Mouse (Mus musculus) hindbrain, embryonic 14.5 days (tissue): Measurements from ENCODE around the gene Zfp574. TPM values are rescaled to one million over a fixed set of nuclear protein-coding genes. Genes with fewer than 3 reads are reported as not detected.

Experiments
- ATAC-seq: fragments of 200-750 bp; cut with Nextera tagmentation; 2 replicates; pipeline ENCODE4 v1.8.0; 2017; ENCODE audit warnings: moderate number of reproducible peaks, mild to moderate bottlenecking, moderate TSS enrichment, moderate library complexity; ENCODE audit not compliant: low FRiP score
- DNase-seq: peaks from one replicate; pipeline ENCODE4 v3.0.0-alpha.2; 2015; ENCODE audit warnings: low spot score
- H3K27ac ChIP-seq: fragments of 300-500 bp; sonication (generic); 2 replicates; pipeline ENCODE4 v1.5.1; 2014; ENCODE audit warnings: mild to moderate bottlenecking, moderate library complexity
- H3K27me3 ChIP-seq: fragments of 300-500 bp; sonication (generic); 2 replicates; pipeline ENCODE4 v1.6.1; 2014; ENCODE audit warnings: mild to moderate bottlenecking, low read length, mixed read lengths; ENCODE audit not compliant: control insufficient read depth, insufficient read depth
- H3K36me3 ChIP-seq: fragments of 300-500 bp; sonication (generic); replicated peaks from 2 replicates; pipeline ENCODE4 v1.6.1; 2014; ENCODE audit not compliant: control insufficient read depth, insufficient read depth
- H3K4me1 ChIP-seq: fragments of 300-500 bp; sonication (generic); replicated peaks from 2 replicates; pipeline ENCODE4 v1.6.1; 2014; ENCODE audit warnings: antibody characterized with exemption, low read length, mixed read lengths; ENCODE audit not compliant: control insufficient read depth, insufficient read depth
- H3K4me2 ChIP-seq: fragments of 300-500 bp; sonication (generic); replicated peaks from 2 replicates; pipeline ENCODE4 v1.6.1; 2014; ENCODE audit warnings: mild to moderate bottlenecking, moderate library complexity
- H3K4me3 ChIP-seq: fragments of 300-500 bp; sonication (generic); replicated peaks from 2 replicates; pipeline ENCODE4 v1.5.1; 2014; ENCODE audit warnings: mild to moderate bottlenecking, low read length
- H3K9ac ChIP-seq: fragments of 300-500 bp; sonication (generic); 2 replicates; pipeline ENCODE4 v1.6.1; 2014
- H3K9me3 ChIP-seq: fragments of 300-500 bp; sonication (generic); 2 replicates; pipeline ENCODE4 v1.6.1; 2016; ENCODE audit warnings: low read length; ENCODE audit not compliant: control insufficient read depth
- WGBS: fragments of 180-500 bp; shearing (Covaris S2); extraction: QIAGEN DNeasy Blood & Tissue Kit; methylation state at CpG from one replicate; pipeline ENCODE4 v1.1.7; 2014; 5-methylcytosine and 5-hydroxymethylcytosine counted together
- polyA plus RNA-seq: library from polyadenylated mRNA; unstranded; fragments of >200 nt; fragmentation: Nextera tagmentation; extraction: Ambion mirVana; gene quantifications from 2 replicates; pipeline ENCODE4 v1.2.1, GENCODE M21; 2014

Zfp574 gene
- polyA plus RNA-seq, 1 experiment from 2014 or later, result 29.4 TPM

DNA sequence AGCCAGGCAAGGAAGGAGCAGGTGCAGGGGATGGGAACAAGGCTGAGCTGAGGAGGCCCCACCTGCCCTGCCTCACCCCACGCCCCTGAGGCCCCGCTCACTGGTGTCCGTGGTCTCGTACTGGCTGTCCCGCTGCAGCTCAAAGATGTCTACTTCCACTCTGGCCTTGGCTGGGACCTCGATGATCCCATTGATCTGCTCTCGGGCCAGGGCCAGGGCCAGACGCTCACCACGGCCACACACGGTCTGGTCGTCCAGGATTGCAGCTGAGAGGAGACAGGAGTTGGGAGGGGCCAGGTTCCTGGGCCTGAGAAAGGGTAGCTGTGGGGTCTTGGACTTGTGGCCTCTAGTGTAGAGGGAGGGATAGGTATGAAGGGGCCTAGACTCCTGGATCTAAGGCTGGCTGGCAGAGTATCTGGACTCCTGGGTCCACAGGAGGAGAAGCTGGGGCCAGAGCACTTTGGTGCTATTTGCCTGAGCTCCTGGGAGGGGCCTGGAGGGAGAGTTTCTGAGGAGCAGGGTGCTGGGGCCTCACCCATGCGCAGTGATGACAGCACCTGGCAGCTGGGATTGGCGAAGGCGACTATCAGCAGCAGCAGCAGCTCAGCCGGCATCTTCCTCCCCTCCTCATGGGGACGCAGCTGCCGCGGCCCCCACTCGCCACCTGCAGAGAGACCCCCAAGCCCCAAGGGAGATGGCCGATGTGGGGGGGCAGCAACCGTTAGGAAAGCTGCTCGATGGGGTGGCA, 4.3 kb upstream of the Zfp574 start:
- Histone ChIP-seq H3K4me1 (peaks cover 38% of the 10 kb centered on the region), H3K36me3 (peaks cover 60% of the 10 kb centered on the region), H3K27ac (peak overlapping the region; percentile 14; the same call in 1 of the 2 replicates), H3K4me2 (peak overlapping the region; percentile 96), H3K9ac (peak overlapping the region; percentile 31; the same call in 1 of the 2 replicates), H3K4me3 (0 out of 2 replicates have a peak overlapping the region, but pooled peaks have one; percentile 3), H3K9me3 (no peaks in the 10 kb centered on the region), H3K27me3 (no peaks in the 10 kb centered on the region)
- ATAC-seq, result no peak
- DNase-seq, result no peak
- 81% methylated on average over 22 of the region's 22 CpGs for WGBS

DNA sequence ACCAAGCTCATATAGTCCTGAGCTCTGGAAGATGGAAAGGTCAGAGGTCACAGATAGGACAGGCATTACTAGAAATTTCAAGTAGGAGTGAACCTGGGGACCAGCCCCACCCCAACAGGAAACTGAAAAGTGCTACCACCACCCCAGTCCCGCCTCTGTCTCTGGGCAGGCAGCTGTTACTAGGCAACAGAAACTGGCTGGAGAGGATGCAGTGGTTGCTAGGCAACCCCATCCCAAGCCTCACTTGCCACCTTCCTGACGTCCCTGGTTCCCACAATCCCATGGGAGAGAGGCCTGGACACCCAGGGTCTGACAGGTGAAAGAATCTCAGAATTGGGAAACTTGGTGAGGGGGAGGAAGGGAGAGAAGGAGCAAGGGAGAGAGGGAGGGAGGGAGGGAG, 3.6 kb upstream of the Zfp574 start:
- DNase-seq (peak; percentile 64), ATAC-seq (0 out of 2 replicates have a peak, but pooled peaks have one; percentile 29)
- peaks cover 54% of the 10 kb centered on the region for H3K36me3 ChIP-seq
- 9% methylated on average over 2 of the region's 2 CpGs for WGBS
- H3K9me3 ChIP-seq, result no peaks in the 10 kb centered on the region
- peak overlapping the region; percentile 14; the same call in 1 of the 2 replicates for H3K27ac ChIP-seq
- H3K4me3 ChIP-seq, result 0 out of 2 replicates have a peak overlapping the region, but pooled peaks have one; percentile 3
- H3K4me1 ChIP-seq, result peaks cover 45% of the 10 kb centered on the region
- peak overlapping the region; percentile 31; the same call in 1 of the 2 replicates for H3K9ac ChIP-seq
- no peaks in the 10 kb centered on the region for H3K27me3 ChIP-seq
- H3K4me2 ChIP-seq, result peak overlapping the region; percentile 96

DNA sequence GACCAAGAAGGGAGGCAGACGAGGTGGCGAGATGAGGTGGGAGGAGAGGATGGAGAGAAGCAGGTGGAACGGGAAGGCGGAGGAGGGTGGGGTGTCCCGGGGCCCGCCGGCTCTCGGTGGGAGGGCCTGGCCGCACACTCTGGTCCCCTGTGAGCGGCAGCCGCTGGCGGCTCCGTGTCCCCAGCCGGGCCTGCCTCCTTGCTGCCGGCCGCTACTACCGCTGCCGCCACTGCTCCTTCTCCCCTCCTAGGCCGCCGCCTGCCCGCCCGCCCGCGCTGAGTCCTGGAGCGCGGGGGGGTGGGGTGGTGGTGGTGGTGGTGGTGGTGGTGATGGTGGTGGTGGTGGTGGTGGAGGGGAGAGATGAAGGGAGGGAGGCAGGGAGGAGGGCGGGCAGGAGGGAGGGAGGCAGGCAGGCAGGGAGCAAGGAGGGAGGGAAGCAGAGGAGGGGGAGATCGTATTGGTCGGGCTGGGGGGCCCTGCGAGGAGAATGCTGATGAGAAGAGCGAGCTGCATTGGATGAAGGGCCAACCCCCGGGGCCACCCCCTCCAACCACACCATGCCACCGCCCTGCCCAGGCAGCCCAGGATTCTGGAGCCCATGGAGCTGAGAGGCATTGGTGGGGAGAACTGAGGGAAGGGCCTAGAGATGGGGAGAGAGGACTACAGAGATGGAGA, 486 bp downstream of the Zfp574 start:
- DNase-seq (peak; percentile 62), ATAC-seq (peak; percentile 22)
- H3K36me3 ChIP-seq, result peaks cover 14% of the 10 kb centered on the region
- peak overlapping the region; percentile 69 for H3K4me3 ChIP-seq
- no peaks in the 10 kb centered on the region for H3K27me3 ChIP-seq
- 2% methylated on average over 29 of the region's 33 CpGs for WGBS
- H3K4me2 ChIP-seq, result peak overlapping the region; percentile 96
- H3K9me3 ChIP-seq, result no peaks in the 10 kb centered on the region
- peak overlapping the region; percentile 96 for H3K27ac ChIP-seq
- H3K4me1 ChIP-seq, result peaks cover 56% of the 10 kb centered on the region
- peak overlapping the region; percentile 95 for H3K9ac ChIP-seq

DNA sequence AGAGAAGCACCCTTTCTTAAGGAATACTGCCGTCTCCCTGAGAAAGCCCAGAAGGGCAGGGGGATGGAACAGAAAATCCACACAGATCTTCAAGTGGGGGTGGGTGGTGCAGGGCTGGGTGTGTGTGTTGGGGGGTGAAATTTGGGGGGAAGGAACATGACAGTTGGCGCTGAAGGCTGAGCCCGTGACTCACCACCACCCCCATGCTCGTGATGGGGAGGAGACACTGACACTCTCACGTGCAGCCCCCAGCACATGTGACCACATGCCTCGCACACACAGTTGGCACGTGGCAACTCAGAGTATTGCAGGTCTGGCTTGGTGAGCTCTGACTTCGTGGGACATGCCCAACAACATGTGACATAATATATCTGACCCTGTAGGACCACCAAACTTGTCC, 1.6 kb downstream of the Zfp574 start:
- H3K9me3 ChIP-seq, result no peaks in the 10 kb centered on the region
- H3K27me3 ChIP-seq, result no peaks in the 10 kb centered on the region
- H3K4me3 ChIP-seq, result no peak overlapping the region; the same call in 1 of the 2 replicates
- peak overlapping the region; percentile 96; the same call in 1 of the 2 replicates for H3K4me2 ChIP-seq
- 88% methylated on average over 8 of the region's 8 CpGs for WGBS
- H3K27ac ChIP-seq, result peak overlapping the region; percentile 96
- H3K4me1 ChIP-seq, result peaks cover 55% of the 10 kb centered on the region
- 0 out of 2 replicates have a peak, but pooled peaks cover 5% of the 10 kb centered on the region for H3K36me3 ChIP-seq
- no peak for ATAC-seq
- DNase-seq, result no peak
- H3K9ac ChIP-seq, result no peak overlapping the region

DNA sequence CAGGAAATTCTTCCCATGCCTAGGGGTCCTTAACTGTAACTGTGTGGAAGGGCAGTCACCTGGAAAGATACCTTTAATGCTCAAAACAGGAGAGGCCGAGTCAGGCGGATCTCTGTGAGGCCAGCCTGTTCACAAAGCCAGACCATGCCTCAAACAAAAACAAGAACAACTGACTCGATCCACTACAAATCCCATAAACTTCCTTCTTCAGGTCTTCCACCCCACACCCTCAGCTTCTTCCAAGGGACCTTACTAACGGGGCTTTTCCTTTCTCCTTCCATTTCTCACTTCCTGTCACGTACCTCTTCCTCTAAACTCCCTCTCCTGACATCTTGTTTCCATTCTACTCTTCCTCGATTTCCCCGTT, 3.9 kb downstream of the Zfp574 start:
- DNase-seq (peak; percentile 35), ATAC-seq (no peak)
- Histone ChIP-seq H3K9me3 (no peaks in the 10 kb centered on the region), H3K9ac (peak overlapping the region; percentile 60), H3K4me2 (peak overlapping the region; percentile 68), H3K4me1 (peaks cover 34% of the 10 kb centered on the region), H3K36me3 (peaks cover 18% of the 10 kb centered on the region), H3K4me3 (peak overlapping the region; percentile 37), H3K27ac (peak overlapping the region; percentile 92), H3K27me3 (no peaks in the 10 kb centered on the region)
- WGBS, result 21% methylated on average over 7 of the region's 7 CpGs

DNA sequence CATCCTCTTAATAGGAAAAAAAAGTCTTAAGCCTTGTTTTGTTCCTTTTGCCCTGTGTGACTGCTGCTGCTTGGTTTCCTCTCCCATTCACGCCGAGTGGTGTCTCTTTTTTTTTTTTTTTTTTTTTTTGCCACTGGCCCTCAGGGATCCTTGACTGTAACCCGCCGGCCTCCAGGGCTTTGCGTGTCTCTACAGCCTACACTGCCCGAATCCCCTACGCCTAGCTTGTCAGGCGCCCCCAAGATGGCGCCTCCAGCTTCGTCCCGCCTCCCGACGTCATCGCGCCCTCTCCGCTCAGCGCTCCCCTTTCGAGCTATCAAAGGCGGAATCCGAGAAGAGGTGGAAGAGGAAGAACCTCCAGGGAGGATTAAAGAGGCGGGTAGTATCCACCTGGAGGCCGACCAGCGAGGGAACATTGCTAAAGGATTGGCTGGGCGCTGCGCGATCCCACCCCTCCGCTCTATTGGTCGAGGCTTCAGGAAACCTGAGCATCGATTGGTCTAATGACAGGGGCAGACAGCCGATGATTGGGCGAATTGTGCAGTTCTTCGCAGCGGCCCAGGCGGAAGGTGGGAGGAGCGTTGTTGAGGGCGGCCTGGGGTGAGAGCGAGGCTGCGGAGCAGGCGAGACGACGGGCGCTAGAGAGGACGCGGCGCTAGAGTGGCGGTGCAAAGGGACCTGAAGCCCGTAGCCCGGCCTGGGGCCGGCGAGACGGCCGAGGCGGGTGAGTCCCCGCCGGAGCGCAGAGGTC, 4.5 kb downstream of the Zfp574 start:
- Histone ChIP-seq H3K36me3 (peaks cover 23% of the 10 kb centered on the region), H3K9me3 (no peaks in the 10 kb centered on the region), H3K9ac (peak overlapping the region; percentile 92), H3K4me2 (peak overlapping the region; percentile 78), H3K4me3 (peak overlapping the region; percentile 91), H3K27ac (peak overlapping the region; percentile 94), H3K4me1 (peaks cover 31% of the 10 kb centered on the region), H3K27me3 (no peaks in the 10 kb centered on the region)
- 0% methylated on average over 53 of the region's 56 CpGs for WGBS
- DNase-seq, result peak; percentile 96
- peak; percentile 96 for ATAC-seq

DNA sequence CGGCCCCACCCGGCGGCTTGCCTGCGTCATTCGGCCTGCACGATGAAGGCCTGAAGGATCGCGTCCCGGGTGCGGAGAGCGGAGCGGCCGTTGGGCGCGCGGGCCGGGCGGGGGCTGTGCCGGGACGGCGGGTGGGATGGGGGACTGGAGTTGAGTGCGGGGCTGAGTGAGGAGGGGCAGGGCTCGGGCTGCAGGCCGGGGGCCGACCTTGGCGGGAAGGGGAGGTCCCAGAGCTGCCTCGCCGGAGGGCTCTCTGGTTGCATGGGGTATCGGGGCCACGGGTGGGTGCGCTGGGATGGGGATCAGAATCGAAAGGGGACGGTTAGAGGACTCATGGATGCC, 5.0 kb downstream of the Zfp574 start:
- no peak for DNase-seq
- Histone ChIP-seq H3K4me1 (peaks cover 31% of the 10 kb centered on the region), H3K27ac (peak overlapping the region; percentile 94), H3K9me3 (no peaks in the 10 kb centered on the region), H3K36me3 (peaks cover 29% of the 10 kb centered on the region), H3K27me3 (no peaks in the 10 kb centered on the region), H3K4me3 (peak overlapping the region; percentile 91), H3K9ac (peak overlapping the region; percentile 92), H3K4me2 (peak overlapping the region; percentile 78)
- under 1% methylated on average over 30 of the region's 33 CpGs for WGBS
- ATAC-seq, result no peak

DNA sequence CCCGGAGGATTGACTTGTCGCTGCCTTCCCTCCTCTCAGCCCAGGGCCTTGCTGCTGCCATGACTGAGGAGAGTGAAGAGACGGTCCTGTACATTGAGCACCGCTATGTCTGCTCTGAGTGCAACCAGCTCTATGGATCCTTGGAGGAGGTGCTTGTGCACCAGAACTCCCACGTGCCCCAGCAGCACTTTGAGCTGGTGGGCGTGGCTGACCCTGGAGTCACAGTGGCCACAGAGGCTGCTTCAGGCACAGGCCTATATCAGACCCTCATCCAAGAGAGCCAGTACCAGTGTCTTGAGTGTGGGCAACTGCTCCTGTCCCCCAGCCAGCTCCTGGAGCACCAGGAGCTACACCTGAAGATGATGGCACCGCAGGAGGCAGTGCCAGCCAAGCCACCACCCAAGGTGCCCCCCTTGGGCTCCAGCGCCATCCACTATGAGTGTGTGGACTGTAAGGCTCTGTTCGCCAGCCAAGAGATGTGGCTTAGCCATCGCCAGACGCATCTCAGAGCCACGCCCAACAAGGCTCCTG, 7.2 kb downstream of the Zfp574 start:
- no peak overlapping the region for H3K9ac ChIP-seq
- peaks cover 21% of the 10 kb centered on the region for H3K4me1 ChIP-seq
- ATAC-seq, result no peak
- H3K36me3 ChIP-seq, result peaks cover 50% of the 10 kb centered on the region
- DNase-seq, result no peak
- H3K4me3 ChIP-seq, result no peak overlapping the region
- WGBS, result 78% methylated on average over 12 of the region's 12 CpGs
- no peaks in the 10 kb centered on the region for H3K27me3 ChIP-seq
- H3K27ac ChIP-seq, result no peak overlapping the region
- no peak overlapping the region for H3K4me2 ChIP-seq
- no peaks in the 10 kb centered on the region for H3K9me3 ChIP-seq

DNA sequence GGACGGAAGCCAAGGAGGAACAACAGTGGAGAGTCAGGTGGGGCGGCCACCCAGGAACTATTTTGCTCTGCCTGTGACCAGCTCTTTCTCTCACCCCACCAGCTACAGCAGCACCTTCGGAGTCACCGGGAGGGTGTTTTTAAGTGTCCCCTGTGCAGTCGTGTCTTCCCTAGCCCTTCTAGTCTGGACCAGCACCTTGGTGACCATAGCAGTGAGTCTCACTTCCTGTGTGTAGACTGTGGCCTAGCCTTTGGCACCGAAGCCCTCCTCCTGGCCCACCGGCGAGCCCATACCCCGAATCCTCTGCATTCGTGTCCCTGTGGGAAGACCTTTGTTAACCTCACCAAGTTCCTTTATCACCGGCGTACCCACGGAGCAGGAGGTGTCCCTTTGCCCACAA, 8.1 kb downstream of the Zfp574 start:
- no peak overlapping the region for H3K9ac ChIP-seq
- WGBS, result 94% methylated on average over 13 of the region's 13 CpGs
- DNase-seq (no peak), ATAC-seq (no peak)
- no peaks in the 10 kb centered on the region for H3K27me3 ChIP-seq
- H3K36me3 ChIP-seq, result peaks cover 59% of the 10 kb centered on the region
- no peaks in the 10 kb centered on the region for H3K9me3 ChIP-seq
- H3K4me1 ChIP-seq, result peaks cover 21% of the 10 kb centered on the region
- H3K27ac ChIP-seq, result no peak overlapping the region
- H3K4me3 ChIP-seq, result no peak overlapping the region
- H3K4me2 ChIP-seq, result no peak overlapping the region
